Mouse (Mus musculus): Measurements from ENCODE around the gene Vcam1. TPM values are rescaled to one million over a fixed set of nuclear protein-coding genes. Genes with fewer than 3 reads are reported as not detected.

Gene Vcam1
- polyA plus RNA-seq, 2 experiments from 2014 or later, result 2.7 TPM

GRCm38 (mm10) chr3:116126508-116127190 lies 2.8 kb downstream of the Vcam1 start:
- no peak for ATAC-seq

- ATAC-seq, result no peak
Measured at GRCm38 (mm10) chr3:116126070-116126469, 3.4 kb downstream of the Vcam1 start.

- ATAC-seq, result no peak
Measured at GRCm38 (mm10) chr3:116123827-116124226, 5.7 kb downstream of the Vcam1 start.

DNA sequence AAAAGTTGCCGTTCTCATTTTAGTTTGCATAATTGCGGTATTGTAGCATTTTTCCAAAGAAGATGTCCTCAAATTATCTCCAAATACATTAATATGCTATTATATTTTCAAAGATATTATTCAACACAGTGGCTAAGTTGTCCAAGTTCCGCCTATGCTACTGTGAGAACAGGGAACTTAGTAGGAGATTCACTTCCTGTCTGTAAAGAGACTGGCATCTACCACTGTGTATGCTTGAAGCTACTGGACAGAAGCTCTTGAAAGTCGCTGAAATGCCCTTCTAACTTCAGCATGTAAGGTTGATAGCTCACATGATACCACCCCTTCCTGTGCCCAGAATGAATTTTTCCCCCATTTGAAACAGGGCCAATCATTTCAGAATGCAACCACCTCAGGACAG lies 6.8 kb downstream of the Vcam1 start:
- no peak for ATAC-seq

DNA sequence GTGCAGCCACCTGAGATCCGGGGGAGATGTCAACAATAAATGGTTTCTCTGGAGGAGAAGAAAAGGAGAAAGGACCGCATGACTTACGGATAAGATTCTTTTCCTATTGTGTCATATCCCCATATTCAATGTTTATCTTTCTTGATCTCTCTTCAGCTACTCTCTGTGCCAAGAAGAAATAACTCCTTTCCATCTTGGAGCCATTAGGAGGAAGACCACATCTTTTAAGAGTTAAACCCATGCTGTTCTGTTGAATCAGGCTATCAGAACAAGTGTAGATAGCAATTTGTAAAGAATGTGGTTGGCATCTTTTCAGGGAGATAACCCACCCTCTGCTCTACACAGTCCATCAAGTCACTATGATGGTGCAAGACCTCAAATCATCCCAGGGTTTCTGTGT lies 8.5 kb downstream of the Vcam1 start:
- no peak for ATAC-seq

- no peak for ATAC-seq
Measured at GRCm38 (mm10) chr3:116120391-116120790, 9.1 kb downstream of the Vcam1 start.

GRCm38 (mm10) chr3:116119162-116119561 lies 10.3 kb downstream of the Vcam1 start:
- ATAC-seq, result no peak

DNA sequence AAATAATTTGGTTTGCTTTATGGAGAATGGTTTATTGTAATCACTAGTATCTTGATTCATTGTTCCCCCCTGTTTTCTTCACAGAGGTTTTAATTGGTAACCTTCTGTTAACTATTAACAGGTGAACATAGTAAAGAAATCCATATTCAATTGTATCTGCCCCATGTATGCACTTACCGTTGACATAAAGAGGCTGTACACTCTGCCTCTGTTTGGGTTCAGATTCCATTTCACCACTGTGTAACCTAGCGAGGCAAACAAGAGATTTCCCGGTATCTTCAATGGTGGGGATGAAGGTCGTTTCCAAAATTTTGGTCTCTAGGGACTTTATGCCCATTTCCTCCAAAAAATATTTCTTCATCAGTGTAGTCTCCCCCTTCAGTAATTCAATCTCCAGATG lies 12.4 kb downstream of the Vcam1 start:
- ATAC-seq, result no peak

DNA sequence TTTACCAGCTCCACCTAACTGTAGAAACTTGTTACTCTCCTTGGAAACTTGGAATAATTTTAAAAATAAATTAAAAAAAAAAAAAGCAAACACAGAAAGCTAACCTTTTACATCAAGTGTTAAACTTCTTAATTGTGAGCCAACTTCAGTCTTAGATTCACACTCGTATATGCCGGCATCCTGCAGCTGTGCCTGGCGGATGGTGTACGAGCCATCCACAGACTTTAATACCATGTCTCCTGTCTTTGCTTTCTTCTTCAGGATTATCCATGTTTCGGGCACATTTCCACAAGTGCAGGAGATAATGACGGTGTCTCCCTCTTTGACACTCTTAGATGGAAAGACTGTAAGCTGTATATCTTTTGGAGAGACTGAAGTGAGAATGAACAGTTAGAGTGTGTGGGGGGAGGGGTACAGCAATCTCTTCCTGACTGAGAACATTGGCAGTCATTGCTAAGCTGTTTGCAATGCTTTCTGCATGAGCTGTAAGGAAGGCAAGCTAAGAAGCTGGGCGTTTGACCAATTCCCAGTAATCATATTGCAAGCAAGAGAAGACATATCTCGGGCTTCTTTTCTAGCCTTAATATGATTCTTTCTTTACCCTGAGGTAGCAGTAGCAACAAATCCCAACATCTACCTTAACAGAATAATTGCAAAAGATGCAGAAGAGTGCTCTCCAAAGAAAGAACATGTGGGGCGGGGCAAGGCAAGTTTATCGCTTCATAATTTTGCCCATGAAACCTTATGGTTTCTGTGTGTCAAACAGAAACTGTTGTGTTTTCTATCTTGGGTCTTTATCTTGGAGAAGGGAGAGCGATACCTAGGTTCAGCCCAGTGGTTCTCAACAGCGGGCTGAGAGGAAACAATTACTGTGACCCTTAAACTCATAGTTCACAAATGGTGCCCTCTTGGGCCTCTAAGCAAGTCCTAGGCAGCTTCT lies 15.0 kb downstream of the Vcam1 start:
- no peak for ATAC-seq

DNA sequence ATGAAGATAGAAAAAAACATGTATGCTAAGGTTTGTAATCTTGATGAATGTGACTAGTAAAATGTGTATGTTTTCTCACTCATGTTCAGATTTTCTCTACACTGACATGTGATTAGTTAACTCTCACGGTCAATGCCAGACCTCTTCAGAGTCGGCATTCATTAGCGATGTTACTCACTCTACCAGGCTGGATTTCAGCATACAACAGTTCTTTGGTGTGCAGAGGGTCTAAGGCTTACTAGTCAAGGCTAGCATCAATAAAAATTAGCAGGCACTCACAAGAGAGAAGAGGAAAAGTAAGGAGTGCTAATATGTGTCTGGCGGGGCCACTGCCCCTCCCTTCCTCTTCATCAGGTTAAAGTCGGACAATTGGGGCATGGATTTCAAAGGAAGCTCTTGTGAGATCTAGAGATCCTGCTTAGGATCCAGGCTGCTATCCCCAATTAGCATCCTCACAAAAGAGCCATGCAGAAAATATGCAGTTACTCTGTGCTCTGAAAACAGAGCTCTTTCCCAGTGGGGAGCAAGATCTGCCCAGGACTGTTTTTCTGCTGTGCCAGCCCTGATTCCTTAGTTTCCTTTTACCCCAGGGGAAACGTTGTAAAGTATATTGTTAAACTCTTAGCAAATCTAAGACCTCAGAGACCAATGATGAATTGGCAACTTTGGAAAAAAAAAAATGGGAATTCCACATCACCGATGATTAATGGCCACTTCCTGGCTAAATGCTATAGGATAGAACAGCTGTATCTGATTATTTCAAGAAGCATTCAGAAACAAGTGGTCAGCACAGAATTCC lies 15.8 kb downstream of the Vcam1 start:
- ATAC-seq, result no peak

DNA sequence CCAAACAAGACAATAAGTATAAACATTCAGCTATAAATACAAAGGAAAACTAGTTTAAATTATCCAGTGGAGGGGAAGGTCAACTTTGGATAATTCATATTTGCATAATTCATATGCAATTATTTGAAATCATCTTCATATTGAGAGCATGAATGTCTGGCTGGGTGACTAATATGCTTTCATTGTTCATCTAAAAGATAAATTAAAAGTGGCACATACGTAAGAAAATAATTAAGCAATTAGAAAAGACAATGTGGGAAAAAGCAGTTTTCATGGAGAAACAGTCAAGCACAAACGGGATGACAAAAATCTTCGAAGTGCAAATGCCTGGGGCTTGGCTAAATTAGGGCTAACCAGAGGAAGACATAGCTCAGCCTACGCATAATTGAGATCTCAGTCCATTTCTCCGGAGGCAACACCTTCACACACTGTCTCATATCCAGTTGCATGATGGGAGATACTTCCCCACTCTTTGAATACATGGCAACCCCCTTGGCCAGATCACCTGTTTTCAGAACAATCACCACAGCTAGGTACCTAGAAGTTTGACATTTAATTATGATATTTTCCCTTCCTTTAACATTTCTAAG lies 16.6 kb downstream of the Vcam1 start:
- ATAC-seq, result no peak

GRCm38 (mm10) chr3:116105713-116106112 lies 23.8 kb downstream of the Vcam1 start:
- no peak for ATAC-seq

DNA sequence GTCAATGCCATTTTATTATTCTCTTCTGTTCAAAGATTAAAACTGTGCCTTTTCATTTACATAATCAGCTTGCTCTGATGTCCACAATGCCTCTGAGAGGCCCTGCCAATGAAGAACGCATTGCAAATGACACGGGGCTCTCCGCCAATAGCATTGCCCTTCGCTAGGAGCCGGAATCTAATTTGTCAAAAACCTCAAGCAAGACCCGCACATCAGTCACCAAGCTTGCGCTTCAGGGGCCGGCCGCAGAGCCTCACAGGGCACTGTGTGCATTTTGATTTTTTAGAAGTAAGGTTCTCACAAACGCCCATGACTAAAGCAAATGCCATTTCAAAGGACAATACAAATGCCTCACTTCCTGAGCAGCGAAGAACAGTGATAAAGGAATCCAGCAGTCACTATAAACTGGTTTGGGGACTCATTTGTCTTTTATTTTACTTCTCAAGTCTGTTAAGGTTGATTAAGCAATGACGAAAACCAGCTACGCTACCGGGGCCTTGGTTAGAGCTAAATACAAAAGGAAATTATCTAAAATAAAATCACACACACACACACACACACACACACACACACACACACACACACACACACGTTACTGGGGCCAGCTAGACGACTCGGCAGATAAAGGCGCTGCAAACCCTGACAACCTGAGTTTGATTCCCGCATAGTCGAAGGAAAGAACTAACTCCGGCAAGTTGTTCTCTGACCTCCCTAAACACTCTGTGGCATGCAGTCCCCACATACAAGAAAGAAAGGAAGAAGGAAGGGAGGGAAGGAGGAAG lies 24.4 kb downstream of the Vcam1 start:
- ATAC-seq, result no peak

- ATAC-seq, result no peak
Measured at GRCm38 (mm10) chr3:116104270-116104669, 25.2 kb downstream of the Vcam1 start.

- ATAC-seq, result no peak
Measured at GRCm38 (mm10) chr3:116100850-116101249, 28.6 kb downstream of the Vcam1 start.

- ATAC-seq, result no peak
Measured at GRCm38 (mm10) chr3:116095934-116096333, 33.6 kb downstream of the Vcam1 start.

DNA sequence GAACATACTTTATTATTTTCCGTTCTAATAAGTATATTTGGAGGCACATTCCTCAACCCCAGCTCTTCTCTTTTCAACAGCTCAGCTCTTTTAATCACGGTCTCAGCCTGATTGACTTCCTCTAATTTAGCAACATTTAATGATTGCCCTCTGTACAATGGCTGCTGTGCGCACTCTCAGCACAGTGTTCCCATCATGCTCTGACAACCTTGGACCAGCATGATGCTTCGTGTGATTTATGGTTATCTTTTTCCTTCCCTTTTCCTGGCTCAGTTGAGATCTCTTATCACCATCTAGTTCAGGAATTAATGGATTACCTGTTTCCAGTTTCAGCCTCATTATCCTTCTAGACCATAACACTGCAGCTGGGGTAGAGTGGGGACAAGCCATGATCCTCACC lies 34.2 kb downstream of the Vcam1 start:
- ATAC-seq, result no peak

GRCm38 (mm10) chr3:116094886-116095285 lies 34.6 kb downstream of the Vcam1 start:
- no peak for ATAC-seq

DNA sequence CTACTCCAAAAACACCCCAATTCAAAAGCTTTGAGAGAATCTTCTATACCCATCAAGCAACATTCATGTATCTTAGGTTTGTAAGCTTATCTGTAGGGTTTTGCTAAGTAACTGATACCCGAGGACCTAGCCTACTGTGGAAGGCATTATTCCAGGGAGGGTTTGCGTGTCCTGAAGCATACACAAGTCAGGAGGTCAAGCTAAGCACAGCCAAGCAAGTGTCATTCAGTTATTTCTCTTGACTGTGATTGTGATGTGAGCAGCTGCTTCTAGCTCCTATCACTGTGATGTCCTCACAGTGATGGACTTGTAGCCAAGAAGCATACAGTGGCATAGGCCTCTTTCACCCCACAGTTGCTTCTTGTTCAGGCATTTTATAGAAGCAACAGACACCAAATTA lies 35.2 kb downstream of the Vcam1 start:
- ATAC-seq, result no peak

GRCm38 (mm10) chr3:116092547-116092946 lies 36.9 kb downstream of the Vcam1 start:
- ATAC-seq, result no peak

GRCm38 (mm10) chr3:116091706-116092105 lies 37.8 kb downstream of the Vcam1 start:
- no peak for ATAC-seq

GRCm38 (mm10) chr3:116085962-116086361 lies 43.5 kb downstream of the Vcam1 start:
- no peak for ATAC-seq
